Mouse (Mus musculus) G1E (cell line): ENCODE results near the gene Nrxn3. TPM values are rescaled to one million over a fixed set of nuclear protein-coding genes. Genes with fewer than 3 reads are reported as not detected.

Experiments
- ATAC-seq: 2 replicates; pipeline ENCODE4 v1.8.0; 2016; ENCODE audit warnings: mild to moderate bottlenecking; ENCODE audit not compliant: insufficient number of reproducible peaks, poor library complexity, low FRiP score, severe bottlenecking; ENCODE audit errors: extremely low read depth
- DNase-seq: peaks from one replicate; pipeline ENCODE4 v3.0.0; 2012; ENCODE audit warnings: low spot score
- H3K27me3 ChIP-seq: 2 replicates; pipeline ENCODE4 v1.6.1; 2012; ENCODE audit warnings: mild to moderate bottlenecking, low read length, inconsistent platforms; ENCODE audit not compliant: insufficient read depth
- H3K36me3 ChIP-seq: replicated peaks from 2 replicates; pipeline ENCODE3; 2012; ENCODE audit warnings: mild to moderate bottlenecking, inconsistent platforms
- H3K4me1 ChIP-seq: 2 replicates; pipeline ENCODE4 v1.6.1; 2012; ENCODE audit warnings: low read depth, low read length, inconsistent platforms, mixed read lengths; ENCODE audit not compliant: insufficient read depth
- H3K4me3 ChIP-seq: 2 replicates; pipeline ENCODE4 v1.5.1; 2012; ENCODE audit warnings: low read depth, mild to moderate bottlenecking, inconsistent platforms, low read length, moderate library complexity, mixed read lengths
- H3K9me3 ChIP-seq: replicated peaks from 2 replicates; pipeline ENCODE4 v1.6.1; 2012; ENCODE audit warnings: inconsistent platforms
- CTCF ChIP-seq: IDR thresholded peaks from 2 replicates; pipeline ENCODE4 v1.5.1; 2012; ENCODE audit warnings: low read depth, low read length, inconsistent platforms, mixed read lengths
- GATA1 ChIP-seq: IDR thresholded peaks from 2 replicates; pipeline ENCODE4 v1.6.1; 2012; ENCODE audit warnings: borderline replicate concordance, low read length, inconsistent platforms, mixed read lengths
- GATA2 ChIP-seq: IDR thresholded peaks from 2 replicates; pipeline ENCODE4 v1.6.1; 2012; ENCODE audit warnings: low read depth, low read length, inconsistent platforms, borderline replicate concordance
- POLR2AphosphoS5 ChIP-seq: IDR thresholded peaks from 2 replicates; pipeline ENCODE4 v1.6.1; 2012; ENCODE audit warnings: low read depth, low read length, inconsistent platforms; ENCODE audit not compliant: insufficient replicate concordance
- TAL1 ChIP-seq: conservative IDR thresholded peaks from 2 replicates; pipeline ENCODE4 v1.6.1; 2012; ENCODE audit warnings: low read depth, low read length, inconsistent platforms, mixed read lengths
- polyA plus RNA-seq: library from polyadenylated mRNA; stranded (reverse); fragments of >175 nt; gene quantifications from 2 replicates; pipeline ENCODE4 v1.2.3, GENCODE M21; 2012
- total RNA-seq, 2 experiments: library from RNA; stranded (forward) in 1 of 2; stranded (reverse) in 1 of 2; fragments of 200-1000 nt in 1 of 2; fragments of >200 nt in 1 of 2; fragmentation: Nextera tagmentation in 1 of 2; gene quantifications; 2 replicates each; pipeline ENCODE4 v1.2.3; 2014 to 2017

Gene Nrxn3
- total and polyA plus RNA-seq, 3 experiments, result 0.22 TPM; not detected in 2

- Histone ChIP-seq H3K9me3 (no peaks in the 10 kb centered on the region; the same call in 1 of the 2 replicates), H3K27me3 (no peaks in the 10 kb centered on the region), H3K36me3 (no peaks in the 10 kb centered on the region), H3K4me3 (no peak overlapping the region), H3K4me1 (no peaks in the 10 kb centered on the region)
- no peak for ATAC-seq
- DNase-seq, result no peak
- TF ChIP-seq GATA1 (no peak), CTCF (no peak), TAL1 (no peak), POLR2AphosphoS5 (no peak), GATA2 (no peak)
Measured at GRCm38 (mm10) chr12:89255275-89255892, 532.7 kb downstream of the Nrxn3 start.

- DNase-seq (no peak), ATAC-seq (no peak)
- H3K4me3 ChIP-seq, result no peak overlapping the region
Measured at GRCm38 (mm10) chr12:89258879-89259278, 536.2 kb downstream of the Nrxn3 start.

GRCm38 (mm10) chr12:89260076-89260475 lies 537.4 kb downstream of the Nrxn3 start:
- DNase-seq, result no peak
- Histone ChIP-seq H3K36me3 (no peaks in the 10 kb centered on the region), H3K27me3 (no peaks in the 10 kb centered on the region), H3K4me1 (no peaks in the 10 kb centered on the region), H3K9me3 (no peaks in the 10 kb centered on the region; the same call in 1 of the 2 replicates), H3K4me3 (no peak overlapping the region)
- TF ChIP-seq TAL1 (no peak), GATA2 (no peak), CTCF (no peak), GATA1 (no peak), POLR2AphosphoS5 (no peak)
- ATAC-seq, result no peak

More at GRCm38 (mm10) chr12:89258879-89259278, 536.2 kb downstream of the Nrxn3 start:
- no peak for TF ChIP-seq GATA2
- no peak for TF ChIP-seq GATA1
- no peak for TF ChIP-seq CTCF
- TF ChIP-seq POLR2AphosphoS5, result no peak
- no peak for TF ChIP-seq TAL1
- no peaks in the 10 kb centered on the region for H3K27me3 ChIP-seq
- H3K4me1 ChIP-seq, result no peaks in the 10 kb centered on the region
- H3K9me3 ChIP-seq, result no peaks in the 10 kb centered on the region; the same call in 1 of the 2 replicates
- H3K36me3 ChIP-seq, result no peaks in the 10 kb centered on the region

GRCm38 (mm10) chr12:89262261-89262660 lies 539.6 kb downstream of the Nrxn3 start:
- no peaks in the 10 kb centered on the region for H3K4me1 ChIP-seq
- TF ChIP-seq TAL1, result no peak
- TF ChIP-seq GATA1, result no peak
- no peak for TF ChIP-seq POLR2AphosphoS5
- no peak for TF ChIP-seq CTCF
- TF ChIP-seq GATA2, result no peak
- no peak for DNase-seq
- H3K27me3 ChIP-seq, result no peaks in the 10 kb centered on the region
- no peak for ATAC-seq
- no peak overlapping the region for H3K4me3 ChIP-seq
- H3K9me3 ChIP-seq, result no peaks in the 10 kb centered on the region; the same call in 1 of the 2 replicates
- no peaks in the 10 kb centered on the region for H3K36me3 ChIP-seq

GRCm38 (mm10) chr12:89282362-89283343 lies 560.0 kb downstream of the Nrxn3 start:
- ATAC-seq (no peak), DNase-seq (no peak)
- Histone ChIP-seq H3K4me1 (no peaks in the 10 kb centered on the region), H3K27me3 (no peaks in the 10 kb centered on the region), H3K36me3 (no peaks in the 10 kb centered on the region), H3K9me3 (no peaks in the 10 kb centered on the region), H3K4me3 (no peak overlapping the region)
- no peak for TF ChIP-seq GATA1
- no peak for TF ChIP-seq POLR2AphosphoS5
- no peak for TF ChIP-seq GATA2
- TF ChIP-seq CTCF, result no peak
- no peak for TF ChIP-seq TAL1

- no peak for DNase-seq
- Histone ChIP-seq H3K4me3 (no peak overlapping the region), H3K36me3 (no peaks in the 10 kb centered on the region), H3K9me3 (no peaks in the 10 kb centered on the region), H3K4me1 (no peaks in the 10 kb centered on the region), H3K27me3 (no peaks in the 10 kb centered on the region)
- TF ChIP-seq TAL1 (no peak), CTCF (no peak), POLR2AphosphoS5 (no peak), GATA1 (no peak), GATA2 (no peak)
- ATAC-seq, result no peak
Measured at GRCm38 (mm10) chr12:89284412-89284811, 561.7 kb downstream of the Nrxn3 start.
